Mouse (Mus musculus): Measurements from ENCODE around the gene St3gal4. TPM values are rescaled to one million over a fixed set of nuclear protein-coding genes. Genes with fewer than 3 reads are reported as not detected.
A peak's percentile ranks its signal among the peaks of the same experiment; 100 is the strongest.

The St3gal4 gene
- polyA plus RNA-seq, 1 experiment = 5.1 TPM

GRCm38 (mm10) chr9:35128564-35128963, 9.5 kb upstream of the St3gal4 start:
- DNase-seq (ENCODE audit: low spot score) = no peak

- no peak for DNase-seq (ENCODE audit: low spot score)
Observed at GRCm38 (mm10) chr9:35127561-35127960, 8.5 kb upstream of the St3gal4 start.

- no peak for DNase-seq (ENCODE audit: low spot score)
Observed at GRCm38 (mm10) chr9:35127147-35127546, 8.1 kb upstream of the St3gal4 start.

GRCm38 (mm10) chr9:35124678-35124955, 5.5 kb upstream of the St3gal4 start:
- DNase-seq (ENCODE audit: low spot score) = no peak

DNA sequence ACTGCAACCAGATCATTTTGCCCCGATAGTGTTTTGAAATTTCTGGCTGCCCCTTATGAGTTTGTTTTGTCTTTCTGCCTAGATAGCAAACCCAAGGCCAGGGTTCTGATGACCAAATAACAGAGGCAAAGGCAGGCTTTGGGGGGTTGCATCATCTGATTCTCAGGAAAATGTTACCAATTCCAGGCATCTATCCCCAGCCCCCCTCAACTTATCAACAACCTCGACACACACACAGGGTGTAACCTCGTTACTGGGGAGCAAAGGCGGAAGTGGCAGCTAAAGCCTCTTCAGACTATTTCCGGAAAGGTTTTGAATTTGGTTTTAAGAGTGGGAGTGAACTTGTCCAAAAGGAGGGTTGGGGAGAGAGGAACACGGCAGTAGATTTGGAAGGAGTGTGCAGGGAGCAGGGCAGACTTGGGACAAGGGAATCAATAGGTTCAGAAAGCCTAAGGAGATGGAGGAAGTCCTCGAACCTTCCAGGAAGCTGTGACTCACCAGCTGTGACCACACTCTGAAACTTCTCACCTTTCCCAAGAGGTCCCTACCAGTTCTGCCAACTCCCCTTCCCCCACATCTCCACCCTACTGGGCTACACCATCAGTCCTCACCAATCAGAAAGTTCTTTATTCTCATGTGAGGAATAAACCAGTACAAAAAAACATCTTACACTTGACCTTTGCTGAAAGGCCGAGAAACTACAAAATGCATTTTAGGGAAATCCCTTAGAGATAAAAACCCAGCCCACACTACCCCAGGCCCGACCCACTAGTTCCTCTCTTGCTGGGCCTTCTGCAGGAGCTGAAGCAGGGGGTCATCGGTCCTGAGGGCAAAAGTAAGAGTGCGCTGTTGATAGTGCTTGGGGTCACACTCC, 5.0 kb upstream of the St3gal4 start:
- DNase-seq (ENCODE audit: low spot score) = no peak

DNA sequence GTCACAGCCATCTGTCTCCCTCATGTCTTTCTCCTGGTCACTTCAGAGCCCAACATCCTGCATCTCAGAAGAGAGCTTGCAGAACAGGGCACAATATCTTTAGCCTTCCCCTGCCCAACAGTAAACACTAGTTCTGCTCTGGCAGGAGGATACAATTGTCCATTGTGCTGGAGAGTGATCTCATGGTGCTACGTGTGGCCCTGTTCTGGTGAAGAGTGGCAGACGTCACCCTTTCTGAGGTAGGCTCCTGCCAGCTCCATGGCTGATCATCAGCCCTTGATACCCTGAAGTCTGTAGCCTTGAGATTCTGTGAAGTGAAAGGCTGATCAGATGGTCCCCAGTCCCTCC, 4.4 kb upstream of the St3gal4 start:
- no peak for DNase-seq (ENCODE audit: low spot score)

GRCm38 (mm10) chr9:35122551-35123266, 3.6 kb upstream of the St3gal4 start:
- DNase-seq (ENCODE audit: low spot score) = no peak

DNA sequence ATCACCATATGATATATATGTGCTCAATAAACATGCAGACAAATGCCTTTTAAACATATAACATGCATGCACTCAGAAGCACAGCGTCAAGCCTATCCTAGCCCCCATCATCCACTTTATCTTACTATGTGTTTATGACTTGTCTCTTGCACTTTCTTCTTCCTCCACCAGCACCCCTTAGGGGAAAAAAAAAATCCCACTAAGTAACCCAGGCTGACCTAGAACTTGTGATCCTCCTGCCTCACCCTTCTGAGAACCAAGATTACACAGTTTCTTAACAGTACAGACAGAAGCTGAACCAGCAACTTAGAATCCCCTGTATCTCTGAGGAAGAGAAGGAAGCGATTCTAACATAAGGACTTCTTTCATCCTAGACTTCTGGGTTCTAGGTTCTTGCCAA, 505 bp downstream of the St3gal4 start:
- DNase-seq (ENCODE audit: low spot score) = no peak

- DNase-seq (ENCODE audit: low spot score) = no peak
Observed at GRCm38 (mm10) chr9:35117384-35118295, 1.4 kb downstream of the St3gal4 start.

GRCm38 (mm10) chr9:35116391-35117381, 2.4 kb downstream of the St3gal4 start:
- peak; percentile 79 for DNase-seq (ENCODE audit: low spot score)

DNA sequence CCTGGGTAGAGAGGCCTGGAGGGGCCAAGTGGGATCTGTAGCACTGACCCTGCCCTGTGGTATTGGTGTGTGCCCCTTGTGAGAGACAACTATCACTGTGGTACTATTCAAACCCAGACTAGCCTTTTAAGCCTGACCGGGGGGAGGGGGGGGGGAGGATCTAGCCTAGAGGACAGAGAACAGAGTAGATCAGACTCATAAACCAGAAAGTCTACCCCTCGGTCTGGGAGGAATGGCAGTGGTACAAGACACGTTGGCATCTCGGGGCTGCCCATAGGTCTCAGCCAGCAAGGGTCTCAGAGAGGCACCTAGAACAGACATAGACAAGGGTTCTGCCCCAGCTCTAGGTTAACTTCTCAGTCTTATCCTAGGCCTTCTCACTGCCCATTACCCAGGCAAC, 3.3 kb downstream of the St3gal4 start:
- no peak for DNase-seq (ENCODE audit: low spot score)

GRCm38 (mm10) chr9:35115299-35115698, 3.8 kb downstream of the St3gal4 start:
- DNase-seq (ENCODE audit: low spot score) = no peak

GRCm38 (mm10) chr9:35114234-35114633, 4.8 kb downstream of the St3gal4 start:
- DNase-seq (ENCODE audit: low spot score) = no peak

GRCm38 (mm10) chr9:35111941-35112595, 7.0 kb downstream of the St3gal4 start:
- peak; percentile 44 for DNase-seq (ENCODE audit: low spot score)

DNA sequence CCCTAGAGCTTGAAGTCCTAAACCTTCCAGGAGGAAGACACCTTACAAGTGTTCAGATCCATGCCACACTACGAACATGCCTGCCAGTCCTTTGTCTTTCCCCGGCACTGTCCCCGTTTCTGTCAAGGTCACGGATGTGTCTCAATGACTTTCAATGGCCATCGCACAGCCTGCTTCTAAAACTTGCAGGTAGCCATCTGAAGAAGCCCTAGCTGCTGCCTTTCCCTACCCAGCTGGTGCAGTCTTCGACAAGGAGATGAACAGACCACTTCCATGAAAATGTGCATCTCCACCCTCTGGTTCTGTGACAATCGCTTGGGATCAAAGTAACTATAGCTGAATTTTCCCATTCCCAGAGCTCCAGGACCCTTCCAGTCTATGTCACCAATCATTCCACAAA, 7.6 kb downstream of the St3gal4 start:
- no peak for DNase-seq (ENCODE audit: low spot score)

DNA sequence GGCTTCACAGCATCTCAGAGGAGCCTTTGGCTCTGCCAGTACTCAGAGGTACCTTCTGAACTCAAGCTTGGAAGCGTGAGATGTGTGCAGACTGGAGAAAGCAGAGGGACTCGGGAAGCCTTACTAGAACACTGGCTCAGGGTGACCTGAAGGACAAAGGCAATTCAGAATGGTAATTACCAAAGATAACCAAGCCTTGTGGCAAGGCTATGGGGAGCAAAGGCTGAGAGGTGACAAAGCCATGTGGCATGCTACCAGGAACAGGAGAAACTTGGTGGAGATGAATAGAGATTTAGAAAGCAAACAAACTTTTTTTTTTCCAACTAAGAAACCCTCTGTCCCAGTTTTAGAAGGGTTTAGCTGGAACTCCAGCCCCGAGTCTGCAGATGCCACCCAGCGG, 8.5 kb downstream of the St3gal4 start:
- DNase-seq (ENCODE audit: low spot score) = no peak

DNA sequence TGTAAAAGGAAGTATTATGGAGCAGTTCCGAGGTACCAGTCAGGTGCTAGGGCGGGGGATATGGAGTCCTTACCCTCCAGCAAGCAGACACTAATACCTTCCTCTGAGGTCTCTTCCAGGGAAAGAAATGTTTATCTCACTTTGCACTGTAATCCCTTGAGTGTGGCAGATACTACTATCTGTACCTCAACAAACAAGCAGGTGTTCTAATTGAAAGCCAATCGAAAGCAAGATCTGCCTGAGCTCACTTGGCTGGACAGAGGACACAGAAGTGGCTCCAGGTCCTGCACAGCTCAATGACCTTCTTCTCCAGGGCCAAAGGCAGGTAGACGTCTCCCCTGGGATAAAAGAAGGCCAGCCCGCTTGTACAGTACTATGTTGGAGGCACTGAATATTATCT, 9.0 kb downstream of the St3gal4 start:
- DNase-seq (ENCODE audit: low spot score) = no peak

GRCm38 (mm10) chr9:35108916-35109315, 10.2 kb downstream of the St3gal4 start:
- no peak for DNase-seq (ENCODE audit: low spot score)

GRCm38 (mm10) chr9:35108066-35108465, 11.0 kb downstream of the St3gal4 start:
- no peak for DNase-seq (ENCODE audit: low spot score)

DNA sequence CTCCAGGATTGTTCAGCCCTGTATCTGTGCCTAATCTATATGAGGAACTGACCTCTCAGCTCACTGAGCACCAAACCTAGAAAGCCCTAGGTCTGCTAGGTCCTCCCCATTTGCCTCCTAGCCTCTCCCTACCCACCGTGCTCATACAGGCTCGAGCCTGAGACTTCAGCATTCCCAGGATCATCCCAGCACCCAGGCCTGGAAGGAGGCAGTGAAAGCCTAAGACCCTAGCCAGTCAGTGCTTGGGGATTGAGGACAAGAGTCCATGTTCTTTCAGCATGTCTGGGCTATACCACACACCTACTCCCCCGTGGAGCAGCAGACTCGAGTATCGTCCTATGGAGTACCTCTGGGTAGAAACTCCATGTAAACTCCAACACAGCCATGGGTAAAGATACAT, 11.7 kb downstream of the St3gal4 start:
- DNase-seq (ENCODE audit: low spot score) = no peak
